Comparison of ENCODE assay signal across 23 mouse cellular contexts in the genomic region with DNA sequence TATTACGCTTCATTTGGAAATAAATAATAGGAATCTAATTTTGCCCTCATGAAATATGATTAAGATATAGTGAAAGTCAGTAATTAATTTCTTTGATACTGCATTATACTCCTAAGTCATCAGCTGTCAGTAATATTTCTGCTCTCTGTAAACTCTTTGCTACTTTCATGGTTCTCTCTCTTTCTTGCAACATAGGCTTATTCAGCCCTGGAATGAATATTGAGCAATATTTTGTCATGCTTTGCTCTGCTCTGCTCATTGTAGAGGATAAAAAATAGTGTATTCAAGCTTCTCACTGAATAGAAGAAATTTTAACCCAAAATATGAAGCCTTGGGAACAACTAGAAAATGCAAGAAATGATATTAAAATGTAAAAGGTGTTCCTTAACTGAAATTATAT.
"Had no signal": no experiment of that assay in that cellular context is flagged by ENCODE, and none has a peak within 500 bp of the region (broad histone marks: within the 10 kb centered on the region; RNA-seq: fewer than 3 reads in every experiment).

No protein-coding gene starts in this region.

- H3K27me3 ChIP-seq: heart, embryonic 12.5 days; hindbrain, embryonic 13.5 days; hindbrain, embryonic 15.5 days; kidney, embryonic 15.5 days; limb, embryonic 12.5 days; liver, embryonic 13.5 days had no signal

- H3K4me2 ChIP-seq: heart, embryonic 12.5 days; hindbrain, embryonic 13.5 days; hindbrain, embryonic 15.5 days; kidney, embryonic 15.5 days; limb, embryonic 12.5 days; liver, embryonic 11.5 days; liver, embryonic 13.5 days had no signal

- DNase-seq: gastrocnemius, postnatal 14 days; gastrocnemius, postnatal 36 days; heart, adult 18-20 months; heart, postnatal 10 days; heart, postnatal 4 days; kidney, adult 11 months; kidney, adult 2 months; kidney, adult 9 months; kidney, postnatal 14 days; kidney, postnatal 36 days; liver; liver, embryonic 13.5 days had no signal

- H3K36me3 ChIP-seq: heart, embryonic 10.5 days; heart, embryonic 12.5 days; hindbrain, embryonic 10.5 days; hindbrain, embryonic 13.5 days; hindbrain, embryonic 15.5 days; kidney, embryonic 15.5 days; limb, embryonic 10.5 days; limb, embryonic 12.5 days; liver, embryonic 13.5 days had no signal

- H3K4me3 ChIP-seq: heart, embryonic 10.5 days; heart, embryonic 12.5 days; hindbrain, embryonic 10.5 days; hindbrain, embryonic 13.5 days; hindbrain, embryonic 15.5 days; kidney, embryonic 15.5 days; layer of hippocampus, adult 2 months; left cerebral cortex, adult 2 months; limb, embryonic 10.5 days; limb, embryonic 12.5 days; liver, embryonic 13.5 days had no signal
